Mouse (Mus musculus): ENCODE results near the gene Dbp. TPM values are rescaled to one million over a fixed set of nuclear protein-coding genes. Genes with fewer than 3 reads are reported as not detected.

The Dbp gene
- polyA plus RNA-seq, 1 experiment, result 5.6 TPM

- H3K4me3 ChIP-seq (ENCODE audit: insufficient read depth, poor library complexity, severe bottlenecking), result no peak overlapping the region
- no peaks in the 10 kb centered on the region for H3K27me3 ChIP-seq (ENCODE audit: control insufficient read depth, insufficient read depth, insufficient read length)
- H3K79me2 ChIP-seq (ENCODE audit: control insufficient read depth, insufficient read depth), result peaks cover 51% of the 10 kb centered on the region
- H3ac ChIP-seq (ENCODE audit: control insufficient read depth, insufficient read length, low read depth), result no peak overlapping the region
- TF ChIP-seq MYOD1 (IDR thresholded peaks at IDR 0.05; ENCODE audit: control insufficient read depth, insufficient read length, low read depth), result no peak
- no peak for TF ChIP-seq CEBPB (IDR thresholded peaks at IDR 0.05; ENCODE audit: low read depth)
- TF ChIP-seq CTCF (IDR thresholded peaks at IDR 0.05; ENCODE audit: control insufficient read depth, insufficient read depth, insufficient read length), result no peak
- peaks cover 7% of the 10 kb centered on the region for H3K36me3 ChIP-seq (ENCODE audit: control insufficient read depth, insufficient read depth)
- H3K79me3 ChIP-seq (ENCODE audit: low read depth), result peaks cover 35% of the 10 kb centered on the region
These were observed 9.1 kb downstream of the Dbp start for GRCm38 (mm10) chr7:45713881-45714520.

GRCm38 (mm10) chr7:45714630-45715089, 9.8 kb downstream of the Dbp start:
- Histone ChIP-seq H3K27me3 (ENCODE audit: control insufficient read depth, insufficient read depth, insufficient read length) (no peaks in the 10 kb centered on the region), H3K79me2 (ENCODE audit: control insufficient read depth, insufficient read depth) (peaks cover 58% of the 10 kb centered on the region), H3K36me3 (ENCODE audit: control insufficient read depth, insufficient read depth) (peaks cover 13% of the 10 kb centered on the region), H3K79me3 (ENCODE audit: low read depth) (peaks cover 41% of the 10 kb centered on the region), H3K4me3 (ENCODE audit: insufficient read depth, poor library complexity, severe bottlenecking) (peak overlapping the region; percentile 38), H3ac (ENCODE audit: control insufficient read depth, insufficient read length, low read depth) (peak overlapping the region; percentile 71)
- TF ChIP-seq CEBPB (IDR thresholded peaks at IDR 0.05; ENCODE audit: low read depth) (no peak), MAX (IDR thresholded peaks at IDR 0.05) (no peak), CTCF (IDR thresholded peaks at IDR 0.05; ENCODE audit: control insufficient read depth, insufficient read depth, insufficient read length) (no peak), MYOD1 (IDR thresholded peaks at IDR 0.05; ENCODE audit: control insufficient read depth, insufficient read length, low read depth) (no peak)

GRCm38 (mm10) chr7:45715090-45715708, 10.3 kb downstream of the Dbp start, which contains the start of gene Rpl18:
TSS of gene Rpl18 (plus strand) at chr7:45715457.
- H3ac ChIP-seq (ENCODE audit: control insufficient read depth, insufficient read length, low read depth), result peak within 1 kb of the TSS; percentile 71
- peaks cover 63% of the 10 kb centered on the region for H3K79me2 ChIP-seq (ENCODE audit: control insufficient read depth, insufficient read depth)
- H3K27me3 ChIP-seq (ENCODE audit: control insufficient read depth, insufficient read depth, insufficient read length), result no peaks in the 10 kb centered on the region
- H3K4me3 ChIP-seq (ENCODE audit: insufficient read depth, poor library complexity, severe bottlenecking), result peak within 1 kb of the TSS; percentile 38
- H3K79me3 ChIP-seq (ENCODE audit: low read depth), result peaks cover 45% of the 10 kb centered on the region
- H3K36me3 ChIP-seq (ENCODE audit: control insufficient read depth, insufficient read depth), result peaks cover 19% of the 10 kb centered on the region
- no peak for TF ChIP-seq MYOG (IDR thresholded peaks at IDR 0.05; ENCODE audit: control insufficient read depth, extremely low read depth, insufficient read length)
- TF ChIP-seq MYOD1 (IDR thresholded peaks at IDR 0.05; ENCODE audit: control insufficient read depth, insufficient read length, low read depth), result no peak
- TF ChIP-seq CEBPB (IDR thresholded peaks at IDR 0.05; ENCODE audit: low read depth), result no peak
- TF ChIP-seq USF1 (IDR thresholded peaks at IDR 0.05; ENCODE audit: low read depth), result no peak
- TF ChIP-seq FOSL1 (IDR thresholded peaks at IDR 0.05; ENCODE audit: insufficient read depth, low read length, poor library complexity, severe bottlenecking), result no peak

- H3K79me2 ChIP-seq (ENCODE audit: control insufficient read depth, insufficient read depth), result peaks cover 70% of the 10 kb centered on the region
- TF ChIP-seq CTCF (IDR thresholded peaks at IDR 0.05; ENCODE audit: control insufficient read depth, insufficient read depth, insufficient read length), result no peak
- TF ChIP-seq MAX (IDR thresholded peaks at IDR 0.05), result no peak
- no peak for TF ChIP-seq MYOD1 (IDR thresholded peaks at IDR 0.05; ENCODE audit: control insufficient read depth, insufficient read length, low read depth)
- no peak for TF ChIP-seq CEBPB (IDR thresholded peaks at IDR 0.05; ENCODE audit: low read depth)
- no peak for TF ChIP-seq FOSL1 (IDR thresholded peaks at IDR 0.05; ENCODE audit: insufficient read depth, low read length, poor library complexity, severe bottlenecking)
- no peak for TF ChIP-seq MYOG (IDR thresholded peaks at IDR 0.05; ENCODE audit: control insufficient read depth, extremely low read depth, insufficient read length)
- no peak for TF ChIP-seq USF1 (IDR thresholded peaks at IDR 0.05; ENCODE audit: low read depth)
- peak overlapping the region; percentile 16 for H3ac ChIP-seq (ENCODE audit: control insufficient read depth, insufficient read length, low read depth)
- H3K4me3 ChIP-seq (ENCODE audit: insufficient read depth, poor library complexity, severe bottlenecking), result no peak overlapping the region
- H3K36me3 ChIP-seq (ENCODE audit: control insufficient read depth, insufficient read depth), result peaks cover 25% of the 10 kb centered on the region
- no peaks in the 10 kb centered on the region for H3K27me3 ChIP-seq (ENCODE audit: control insufficient read depth, insufficient read depth, insufficient read length)
- peaks cover 49% of the 10 kb centered on the region for H3K79me3 ChIP-seq (ENCODE audit: low read depth)
These were observed 11.0 kb downstream of the Dbp start for GRCm38 (mm10) chr7:45715741-45716459.

GRCm38 (mm10) chr7:45716460-45716857, 11.6 kb downstream of the Dbp start:
- Histone ChIP-seq H3K79me3 (ENCODE audit: low read depth) (peaks cover 49% of the 10 kb centered on the region), H3K79me2 (ENCODE audit: control insufficient read depth, insufficient read depth) (peaks cover 74% of the 10 kb centered on the region), H3K27me3 (ENCODE audit: control insufficient read depth, insufficient read depth, insufficient read length) (no peaks in the 10 kb centered on the region), H3ac (ENCODE audit: control insufficient read depth, insufficient read length, low read depth) (peak overlapping the region; percentile 26), H3K4me3 (ENCODE audit: insufficient read depth, poor library complexity, severe bottlenecking) (peak overlapping the region; percentile 71), H3K36me3 (ENCODE audit: control insufficient read depth, insufficient read depth) (peaks cover 29% of the 10 kb centered on the region)
- TF ChIP-seq FOSL1 (IDR thresholded peaks at IDR 0.05; ENCODE audit: insufficient read depth, low read length, poor library complexity, severe bottlenecking), result no peak
- no peak for TF ChIP-seq CEBPB (IDR thresholded peaks at IDR 0.05; ENCODE audit: low read depth)
- TF ChIP-seq MYOD1 (IDR thresholded peaks at IDR 0.05; ENCODE audit: control insufficient read depth, insufficient read length, low read depth), result no peak
- TF ChIP-seq USF1 (IDR thresholded peaks at IDR 0.05; ENCODE audit: low read depth), result no peak
- TF ChIP-seq MAX (IDR thresholded peaks at IDR 0.05), result no peak
- no peak for TF ChIP-seq CTCF (IDR thresholded peaks at IDR 0.05; ENCODE audit: control insufficient read depth, insufficient read depth, insufficient read length)
- TF ChIP-seq MYOG (IDR thresholded peaks at IDR 0.05; ENCODE audit: control insufficient read depth, extremely low read depth, insufficient read length), result no peak

Measured in C2C12 (cell line).